Mouse (Mus musculus) thymus, postnatal 4 days (tissue): ENCODE data around the gene Fezf2.

Experiments
- DNase-seq: peaks from one replicate; pipeline ENCODE4 v3.0.0; 2021

Fezf2 gene

GRCm38 (mm10) chr14:12348089-12348488, at the start of gene Fezf2:
Gene Fezf2 (minus strand): TSS chr14:12348189.
- no peak for DNase-seq

- DNase-seq, result no peak
Observed at GRCm38 (mm10) chr14:12397561-12397960, 49.6 kb upstream of the Fezf2 start.

GRCm38 (mm10) chr14:12394318-12394717, 46.3 kb upstream of the Fezf2 start:
- DNase-seq, result no peak

- DNase-seq, result no peak
Observed at GRCm38 (mm10) chr14:12393271-12393861, 45.4 kb upstream of the Fezf2 start.

GRCm38 (mm10) chr14:12391167-12391566, 43.2 kb upstream of the Fezf2 start:
- no peak for DNase-seq

GRCm38 (mm10) chr14:12388806-12389436, 40.9 kb upstream of the Fezf2 start:
- DNase-seq, result no peak

GRCm38 (mm10) chr14:12388192-12388795, 40.3 kb upstream of the Fezf2 start:
- no peak for DNase-seq

- no peak for DNase-seq
Observed at GRCm38 (mm10) chr14:12387176-12387575, 39.2 kb upstream of the Fezf2 start.

- DNase-seq, result no peak
Observed at GRCm38 (mm10) chr14:12377883-12378282, 29.9 kb upstream of the Fezf2 start.

GRCm38 (mm10) chr14:12377289-12377688, 29.3 kb upstream of the Fezf2 start:
- no peak for DNase-seq

- DNase-seq, result no peak
Observed at GRCm38 (mm10) chr14:12375451-12375850, 27.5 kb upstream of the Fezf2 start.

- DNase-seq, result no peak
Observed at GRCm38 (mm10) chr14:12350271-12350916, 2.4 kb upstream of the Fezf2 start.

- DNase-seq, result no peak
Observed at GRCm38 (mm10) chr14:12349334-12350090, 1.5 kb upstream of the Fezf2 start.

- no peak for DNase-seq
Observed at GRCm38 (mm10) chr14:12346865-12347600, 956 bp downstream of the Fezf2 start.

- no peak for DNase-seq
Observed at GRCm38 (mm10) chr14:12346011-12346864, 1.8 kb downstream of the Fezf2 start.

- no peak for DNase-seq
Observed at GRCm38 (mm10) chr14:12345241-12345921, 2.6 kb downstream of the Fezf2 start.

GRCm38 (mm10) chr14:12344746-12345240, 3.2 kb downstream of the Fezf2 start:
- no peak for DNase-seq

GRCm38 (mm10) chr14:12344061-12344745, 3.8 kb downstream of the Fezf2 start:
- DNase-seq, result no peak

- no peak for DNase-seq
Observed at GRCm38 (mm10) chr14:12343451-12343941, 4.5 kb downstream of the Fezf2 start.
